ENCODE assay signal across 15 mouse cellular contexts in the genomic region with DNA sequence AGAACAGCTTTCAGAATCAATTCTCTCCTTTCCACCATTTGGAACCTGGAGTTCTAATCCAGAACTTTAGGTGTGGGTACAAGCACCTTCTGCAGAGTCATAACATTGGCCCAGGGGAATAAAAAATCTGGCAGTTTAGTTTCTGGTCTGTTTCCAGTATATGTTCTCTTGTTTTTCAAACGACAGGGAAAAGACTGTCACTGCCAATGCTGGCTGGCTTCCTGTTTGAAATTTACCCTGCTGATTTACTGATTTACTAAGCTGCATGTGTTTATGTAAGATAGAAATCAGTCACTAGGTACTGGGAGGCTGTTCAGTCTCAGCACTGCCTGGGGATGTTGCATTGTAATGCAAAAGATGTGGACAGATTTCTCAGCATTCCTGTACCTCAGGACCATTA.
A peak's percentile ranks its signal among the peaks of the same experiment; 100 is the strongest.
DNase-seq lines count a peak whose midpoint lies in the region; ATAC-seq and TF ChIP-seq lines count a peak whose summit lies in the region.
"Had no signal": no experiment of that assay in that cellular context is flagged by ENCODE, and none has a peak within 500 bp of the region (broad histone marks: within the 10 kb centered on the region; RNA-seq: fewer than 3 reads in every experiment).

No protein-coding gene starts in this region.

- peaks cover 14% of the 10 kb centered on the region for H3K4me1 ChIP-seq in forebrain, embryonic 15.5 days
- H3K4me1 ChIP-seq in forebrain, embryonic 12.5 days, result no peaks in the 10 kb centered on the region
- no peaks in the 10 kb centered on the region for H3K4me1 ChIP-seq in neural tube, embryonic 15.5 days
- H3K4me1 ChIP-seq in heart, adult 2 months (ENCODE audit: control insufficient read depth, insufficient read depth, low read length), result no peaks in the 10 kb centered on the region
- H3K4me1 ChIP-seq: embryonic facial prominence, embryonic 15.5 days; heart, embryonic 13.5 days; limb, embryonic 15.5 days; midbrain, embryonic 12.5 days had no signal

- no peak overlapping the region for H3K4me3 ChIP-seq in forebrain, embryonic 15.5 days
- H3K4me3 ChIP-seq in forebrain, embryonic 12.5 days (replicated peaks), result no peak overlapping the region
- H3K4me3 ChIP-seq in neural tube, embryonic 15.5 days (replicated peaks), result no peak overlapping the region
- H3K4me3 ChIP-seq in left cerebral cortex, adult 2 months, result no peak overlapping the region
- no peak overlapping the region for H3K4me3 ChIP-seq in heart, adult 2 months
- H3K4me3 ChIP-seq: embryonic facial prominence, embryonic 15.5 days; heart, embryonic 13.5 days; hindbrain, embryonic 15.5 days; limb, embryonic 15.5 days; midbrain, embryonic 12.5 days had no signal

- TF ChIP-seq CTCF in left cerebral cortex, adult 2 months (IDR thresholded peaks at IDR 0.05), result no peak
- no peak for TF ChIP-seq CTCF in heart, adult 2 months (IDR thresholded peaks at IDR 0.05)

- peak; percentile 51 for ATAC-seq in forebrain, embryonic 15.5 days (replicated peaks)
- ATAC-seq in forebrain, embryonic 12.5 days (ENCODE audit: low FRiP score), result no peak
- ATAC-seq in neural tube, embryonic 15.5 days (ENCODE audit: low FRiP score), result no peak

- no peak overlapping the region for H3K9ac ChIP-seq in forebrain, embryonic 15.5 days (replicated peaks)
- H3K9ac ChIP-seq in forebrain, embryonic 12.5 days, result no peak overlapping the region
- H3K9ac ChIP-seq in neural tube, embryonic 15.5 days (replicated peaks), result no peak overlapping the region
- H3K9ac ChIP-seq in heart, adult 2 months (ENCODE audit: low read depth, low read length), result no peak overlapping the region
- H3K9ac ChIP-seq: embryonic facial prominence, embryonic 15.5 days; heart, embryonic 13.5 days; hindbrain, embryonic 15.5 days; limb, embryonic 15.5 days; midbrain, embryonic 12.5 days had no signal

- intact Hi-C loops in left cerebral cortex, adult 2 months (cut with DNase I), result no loop called here
- intact Hi-C loops in heart, adult 2 months (cut with DNase I), result no loop called here

- no peak for TF ChIP-seq POLR2A in heart, adult 2 months (IDR thresholded peaks at IDR 0.05; ENCODE audit: insufficient read depth, low read depth, low read length)

- no peak overlapping the region; the same call in 1 of the 2 replicates for H3K27ac ChIP-seq in forebrain, embryonic 15.5 days (replicated peaks)
- H3K27ac ChIP-seq in forebrain, embryonic 12.5 days, result no peak overlapping the region
- H3K27ac ChIP-seq in neural tube, embryonic 15.5 days (replicated peaks), result no peak overlapping the region
- no peak overlapping the region for H3K27ac ChIP-seq in left cerebral cortex, adult 2 months
- H3K27ac ChIP-seq in heart, adult 2 months, result no peak overlapping the region
- H3K27ac ChIP-seq: embryonic facial prominence, embryonic 15.5 days; heart, embryonic 13.5 days; hindbrain, embryonic 15.5 days; limb, embryonic 15.5 days; midbrain, embryonic 12.5 days had no signal

- WGBS in forebrain, embryonic 15.5 days, result 23% methylated on average over 1 of the region's 1 CpGs
- 65% methylated on average over 1 of the region's 1 CpGs for WGBS in forebrain, embryonic 12.5 days
- WGBS in neural tube, embryonic 15.5 days, result 43% methylated on average over 1 of the region's 1 CpGs
- 17% methylated on average over 1 of the region's 1 CpGs for WGBS in heart, adult 2 months

- H3K9me3 ChIP-seq in forebrain, embryonic 15.5 days, result no peaks in the 10 kb centered on the region
- H3K9me3 ChIP-seq in forebrain, embryonic 12.5 days, result no peaks in the 10 kb centered on the region
- no peaks in the 10 kb centered on the region for H3K9me3 ChIP-seq in neural tube, embryonic 15.5 days (replicated peaks)
- H3K9me3 ChIP-seq: embryonic facial prominence, embryonic 15.5 days; heart, embryonic 13.5 days; hindbrain, embryonic 15.5 days; limb, embryonic 15.5 days; midbrain, embryonic 12.5 days had no signal

- DNase-seq in brain, adult 2 months (ENCODE audit: low read depth, low spot score), result peak; percentile 74
- peak; percentile 12 to 17 for DNase-seq in cerebellum, postnatal 36 days
- DNase-seq in kidney, postnatal 10 days, result peak; percentile 11
- DNase-seq in left cerebral cortex, adult 2 months (ENCODE audit: extremely low spot score in 1 of 2, low spot score in 2 of 2), result no peak
- no peak for DNase-seq in heart, adult 2 months
- DNase-seq: adrenal gland, adult 8-10 months; B cell, adult 2 months had no signal

- H3K27me3 ChIP-seq in forebrain, embryonic 15.5 days, result no peaks in the 10 kb centered on the region
- H3K27me3 ChIP-seq in forebrain, embryonic 12.5 days, result no peaks in the 10 kb centered on the region
- H3K27me3 ChIP-seq in neural tube, embryonic 15.5 days (replicated peaks), result no peaks in the 10 kb centered on the region
- H3K27me3 ChIP-seq in heart, adult 2 months (ENCODE audit: control insufficient read depth, insufficient read depth, low read length), result no peaks in the 10 kb centered on the region
- H3K27me3 ChIP-seq: embryonic facial prominence, embryonic 15.5 days; heart, embryonic 13.5 days; hindbrain, embryonic 15.5 days; limb, embryonic 15.5 days; midbrain, embryonic 12.5 days had no signal

- no peaks in the 10 kb centered on the region for H3K36me3 ChIP-seq in forebrain, embryonic 15.5 days
- no peaks in the 10 kb centered on the region for H3K36me3 ChIP-seq in forebrain, embryonic 12.5 days (replicated peaks)
- no peaks in the 10 kb centered on the region for H3K36me3 ChIP-seq in neural tube, embryonic 15.5 days
- no peaks in the 10 kb centered on the region for H3K36me3 ChIP-seq in heart, adult 2 months (ENCODE audit: control insufficient read depth, insufficient read depth, low read length)
- H3K36me3 ChIP-seq: embryonic facial prominence, embryonic 15.5 days; heart, embryonic 13.5 days; limb, embryonic 15.5 days had no signal

- TF ChIP-seq EP300 in heart, adult 2 months (IDR thresholded peaks at IDR 0.05; ENCODE audit: insufficient read depth, low read depth, low read length), result no peak

- no peaks in the 10 kb centered on the region for H3K79me2 ChIP-seq in heart, adult 2 months (replicated peaks; ENCODE audit: control insufficient read depth, insufficient read depth, low read length)

- no peak overlapping the region for H3K4me2 ChIP-seq in forebrain, embryonic 15.5 days (replicated peaks)
- no peak overlapping the region for H3K4me2 ChIP-seq in forebrain, embryonic 12.5 days
- H3K4me2 ChIP-seq in neural tube, embryonic 15.5 days, result no peak overlapping the region
- H3K4me2 ChIP-seq: embryonic facial prominence, embryonic 15.5 days; heart, embryonic 13.5 days; hindbrain, embryonic 15.5 days; limb, embryonic 15.5 days; midbrain, embryonic 12.5 days had no signal

Comparison
In these comparisons a context has a peak if more than half of its experiments do, and no peak if none do; other contexts are left out.
1. DNase-seq: peak in brain, adult 2 months (single experiment), cerebellum, postnatal 36 days (2 of 2) and kidney, postnatal 10 days (single experiment); none in left cerebral cortex, adult 2 months (0 of 2) and heart, adult 2 months (0 of 2).